Mouse (Mus musculus) MEL (cell line): Measurements from ENCODE around the gene Maml2. TPM values are rescaled to one million over a fixed set of nuclear protein-coding genes. Genes with fewer than 3 reads are reported as not detected.

Source experiments
- DNase-seq: peaks from one replicate; pipeline ENCODE4 v3.0.0; 2011; ENCODE audit warnings: low read depth, low spot score
- H3K27ac ChIP-seq: 2 replicates; pipeline ENCODE4 v1.5.1; 2012; ENCODE audit warnings: low read depth, mild to moderate bottlenecking, control low read depth, low read length, moderate library complexity; ENCODE audit not compliant: control insufficient read depth
- H3K27me3 ChIP-seq, 2 experiments: fragments of 150-350 bp in 1 of 2; sonication (generic) in 1 of 2; 2 replicates each; pipeline ENCODE4 v1.6.1; 2012; ENCODE audit warnings: low read length in 2 of 2, mild to moderate bottlenecking in 2 of 2, improper control_type of control experiment in 1 of 2, moderate library complexity in 1 of 2; ENCODE audit not compliant: insufficient read depth in 2 of 2, control insufficient read depth in 1 of 2
- H3K36me3 ChIP-seq, 2 experiments: 2 replicates each; pipeline ENCODE4 v1.6.1; 2012 to 2014; ENCODE audit warnings: low read length in 2 of 2, improper control_type of control experiment in 1 of 2, inconsistent platforms in 1 of 2, mild to moderate bottlenecking in 1 of 2; ENCODE audit not compliant: insufficient read depth in 2 of 2, control insufficient read depth in 1 of 2
- H3K4me1 ChIP-seq, 2 experiments: fragments of 150-350 bp in 1 of 2; sonication (generic) in 1 of 2; 2 replicates each; pipeline ENCODE4 v1.6.1; 2012; ENCODE audit warnings: low read length in 2 of 2, improper control_type of control experiment in 1 of 2, mild to moderate bottlenecking in 1 of 2; ENCODE audit not compliant: insufficient read depth in 2 of 2, control insufficient read depth in 1 of 2
- H3K4me3 ChIP-seq, 2 experiments: fragments of 150-350 bp in 1 of 2; sonication (generic) in 1 of 2; 2 replicates each; pipeline ENCODE4 v1.5.1; 2012; ENCODE audit warnings: low read depth in 2 of 2, low read length in 2 of 2, mild to moderate bottlenecking in 2 of 2, moderate library complexity in 2 of 2, control low read depth in 1 of 2, improper control_type of control experiment in 1 of 2; ENCODE audit not compliant: control insufficient read depth in 1 of 2, insufficient read depth in 1 of 2
- H3K79me2 ChIP-seq: 2 replicates; pipeline ENCODE4 v1.6.1; 2012; ENCODE audit warnings: mild to moderate bottlenecking, low read length, moderate library complexity; ENCODE audit not compliant: control insufficient read depth, poor library complexity, insufficient read depth
- H3K9ac ChIP-seq: 2 replicates; pipeline ENCODE4 v1.6.1; 2012; ENCODE audit warnings: low read depth, mild to moderate bottlenecking, control low read depth, low read length, moderate library complexity; ENCODE audit not compliant: control insufficient read depth, poor library complexity, severe bottlenecking
- H3K9me3 ChIP-seq: fragments of 150-350 bp; sonication (generic); replicated peaks from 2 replicates; pipeline ENCODE4 v1.6.1; 2012; ENCODE audit warnings: mild to moderate bottlenecking, low read length, improper control_type of control experiment, moderate library complexity; ENCODE audit not compliant: insufficient read depth
- BHLHE40 ChIP-seq: IDR thresholded peaks from 2 replicates; pipeline ENCODE4 v1.6.1; 2012; ENCODE audit warnings: low read depth, mild to moderate bottlenecking, inconsistent platforms, low read length, improper control_type of control experiment, borderline replicate concordance
- CTCF ChIP-seq, 3 experiments: IDR thresholded peaks in 2 of 3; conservative IDR thresholded peaks in 1 of 3; 2 replicates each; pipeline ENCODE4 v1.5.1; 2011 to 2012; ENCODE audit warnings: low read length in 3 of 3, low read depth in 2 of 3, mild to moderate bottlenecking in 2 of 3, improper control_type of control experiment in 1 of 3, inconsistent platforms in 1 of 3, mixed read lengths in 1 of 3, moderate library complexity in 1 of 3; ENCODE audit not compliant: control insufficient read depth in 1 of 3, insufficient read depth in 1 of 3, poor library complexity in 1 of 3, severe bottlenecking in 1 of 3
- ETS1 ChIP-seq: IDR thresholded peaks from 2 replicates; pipeline ENCODE4 v1.6.1; 2012; ENCODE audit warnings: low read depth, mild to moderate bottlenecking, inconsistent platforms, low read length, improper control_type of control experiment, moderate library complexity
- HCFC1 ChIP-seq: IDR thresholded peaks from 2 replicates; pipeline ENCODE4 v1.6.1; 2012; ENCODE audit warnings: low read depth, mild to moderate bottlenecking, inconsistent platforms, low read length, improper control_type of control experiment, moderate library complexity
- MAFK ChIP-seq: IDR thresholded peaks from 2 replicates; pipeline ENCODE4 v1.6.1; 2011; ENCODE audit warnings: low read depth, mild to moderate bottlenecking, low read length, improper control_type of control experiment, borderline replicate concordance
- NELFE ChIP-seq: IDR thresholded peaks from 2 replicates; pipeline ENCODE4 v1.6.1; 2011; ENCODE audit warnings: low read depth, low read length, improper control_type of control experiment
- POLR2AphosphoS5 ChIP-seq: IDR thresholded peaks from 2 replicates; pipeline ENCODE4 v1.6.1; 2012; ENCODE audit warnings: low read depth, borderline replicate concordance, mild to moderate bottlenecking, inconsistent platforms, low read length, moderate library complexity, mixed read lengths
- RAD21 ChIP-seq: IDR thresholded peaks from 2 replicates; pipeline ENCODE4 v1.6.1; 2011; ENCODE audit warnings: mild to moderate bottlenecking, low read depth, low read length, improper control_type of control experiment
- SMC3 ChIP-seq: IDR thresholded peaks from 2 replicates; pipeline ENCODE4 v1.6.1; 2011; ENCODE audit warnings: low read depth, low read length, improper control_type of control experiment
- TAL1 ChIP-seq: IDR thresholded peaks from 2 replicates; pipeline ENCODE4 v1.6.1; 2012; ENCODE audit warnings: mild to moderate bottlenecking, inconsistent platforms, low read length, moderate library complexity, mixed read lengths
- TCF12 ChIP-seq: IDR thresholded peaks from 2 replicates; pipeline ENCODE4 v1.6.1; 2014; ENCODE audit warnings: low read depth, mild to moderate bottlenecking, inconsistent platforms, low read length, improper control_type of control experiment, moderate library complexity
- USF1 ChIP-seq: IDR thresholded peaks from 2 replicates; pipeline ENCODE4 v1.6.1; 2014; ENCODE audit warnings: low read depth, mild to moderate bottlenecking, inconsistent platforms, low read length, improper control_type of control experiment, moderate library complexity
- ZC3H11A ChIP-seq: IDR thresholded peaks from 2 replicates; pipeline ENCODE4 v1.6.1; 2012; ENCODE audit warnings: low read depth, mild to moderate bottlenecking, inconsistent platforms, low read length, improper control_type of control experiment
- ZKSCAN1 ChIP-seq: IDR thresholded peaks from 2 replicates; pipeline ENCODE4 v1.6.1; 2012; ENCODE audit warnings: low read depth, mild to moderate bottlenecking, inconsistent platforms, low read length, improper control_type of control experiment, moderate library complexity
- ZNF384 ChIP-seq: IDR thresholded peaks from 2 replicates; pipeline ENCODE4 v1.6.1; 2012; ENCODE audit warnings: low read depth, mild to moderate bottlenecking, inconsistent platforms, low read length, improper control_type of control experiment
- polyA plus RNA-seq, 2 experiments: library from polyadenylated mRNA; stranded (reverse) in 1 of 2; unstranded in 1 of 2; fragments of >175 nt in 1 of 2; fragments of >200 nt in 1 of 2; gene quantifications; 2 replicates each; pipeline versions ENCODE4 v1.2.1 to v1.2.4; 2012; ENCODE audit warnings: low replicate concordance in 2 of 2, low read depth in 1 of 2; ENCODE audit not compliant: insufficient read length in 2 of 2, insufficient read depth in 1 of 2, missing spikeins in 1 of 2
- total RNA-seq: library from RNA; depleted of rRNA; stranded (reverse); fragments of 300-350 nt; gene quantifications from 2 replicates; pipeline ENCODE4 v1.2.3, GENCODE M21; 2012

Gene Maml2
- total and polyA plus RNA-seq, 3 experiments = 0.08 to 0.47 TPM; not detected in 1

GRCm38 (mm10) chr9:13652917-13653316 is 355.2 kb downstream of the Maml2 start:
- Histone ChIP-seq H3K36me3 (no peaks in the 10 kb centered on the region), H3K27me3 (peaks cover 0 to 2% of the 10 kb centered on the region in 2 experiments; a peak in 2 of 4 replicates), H3K4me1 (no peaks in the 10 kb centered on the region; a peak in 1 of 4 replicates), H3K4me3 (no peak overlapping the region), H3K27ac (no peak overlapping the region), H3K9me3 (no peaks in the 10 kb centered on the region), H3K79me2 (no peaks in the 10 kb centered on the region), H3K9ac (no peak overlapping the region)
- peak; percentile 78 for DNase-seq
- TF ChIP-seq CTCF (IDR thresholded peaks at IDR 0.05 in 2 of 3, conservative IDR thresholded peaks at IDR 0.05 in 1 of 3; ENCODE audit: control insufficient read depth in 1 of 3, insufficient read depth in 1 of 3, low read depth in 2 of 3, low read length in 3 of 3, poor library complexity in 1 of 3, severe bottlenecking in 1 of 3) (peak; percentile 41 to 97 (median 65)), RAD21 (peak; percentile 95), BHLHE40 (no peak), ZC3H11A (peak; percentile 97), SMC3 (peak; percentile 100)

GRCm38 (mm10) chr9:13661768-13662623 is 364.2 kb downstream of the Maml2 start:
- TF ChIP-seq NELFE = no peak
- peak; percentile 37; the same call in 1 of the 2 replicates for TF ChIP-seq MAFK
- no peak for TF ChIP-seq HCFC1
- TF ChIP-seq POLR2AphosphoS5 = no peak
- TF ChIP-seq ZKSCAN1 = no peak
- no peak for TF ChIP-seq TCF12
- TF ChIP-seq ETS1 = no peak
- TF ChIP-seq TAL1 = no peak
- TF ChIP-seq SMC3 = no peak
- no peak for TF ChIP-seq USF1
- peak; percentile 81 for TF ChIP-seq ZNF384
- TF ChIP-seq, all 39 proteins: peak for 2
- Histone ChIP-seq H3K36me3 (no peaks in the 10 kb centered on the region), H3K79me2 (no peaks in the 10 kb centered on the region), H3K4me3 (no peak overlapping the region), H3K4me1 (no peaks in the 10 kb centered on the region), H3K27ac (no peak overlapping the region), H3K27me3 (peaks cover 2 to 8% of the 10 kb centered on the region in 2 experiments; a peak in 3 of 4 replicates), H3K9me3 (no peaks in the 10 kb centered on the region), H3K9ac (no peak overlapping the region)
- DNase-seq = no peak
